Mouse (Mus musculus) heart, embryonic 11.5 days (tissue): ENCODE measurements around the gene Bcl2l10. TPM values are rescaled to one million over a fixed set of nuclear protein-coding genes. Genes with fewer than 3 reads are reported as not detected.

Experiments
- ATAC-seq: fragments of 200-750 bp; cut with Nextera tagmentation; replicated peaks from 2 replicates; pipeline ENCODE4 v1.8.0; 2017; ENCODE audit warnings: moderate library complexity; ENCODE audit not compliant: insufficient number of reproducible peaks, low FRiP score, low TSS enrichment
- H3K27ac ChIP-seq: fragments of 300-500 bp; sonication (generic); 2 replicates; pipeline ENCODE4 v1.5.1; 2014; ENCODE audit warnings: mild to moderate bottlenecking, low read depth, low read length
- H3K27me3 ChIP-seq: fragments of 300-500 bp; sonication (generic); 2 replicates; pipeline ENCODE4 v1.6.1; 2014; ENCODE audit warnings: mild to moderate bottlenecking, low read length, mixed read lengths; ENCODE audit not compliant: control insufficient read depth, insufficient read depth
- H3K36me3 ChIP-seq: fragments of 300-500 bp; sonication (generic); 2 replicates; pipeline ENCODE4 v1.6.1; 2014; ENCODE audit warnings: mild to moderate bottlenecking, low read length, moderate library complexity, mixed read lengths; ENCODE audit not compliant: control insufficient read depth, insufficient read depth
- H3K4me1 ChIP-seq: fragments of 300-500 bp; sonication (generic); 2 replicates; pipeline ENCODE4 v1.6.1; 2014; ENCODE audit warnings: low read length; ENCODE audit not compliant: control insufficient read depth, insufficient read depth
- H3K4me2 ChIP-seq: fragments of 300-500 bp; sonication (generic); 2 replicates; pipeline ENCODE4 v1.6.1; 2014; ENCODE audit warnings: mild to moderate bottlenecking, moderate library complexity
- H3K4me3 ChIP-seq: fragments of 300-500 bp; sonication (generic); 2 replicates; pipeline ENCODE4 v1.5.1; 2014; ENCODE audit warnings: low read depth, low read length
- H3K9ac ChIP-seq: fragments of 300-500 bp; sonication (generic); 2 replicates; pipeline ENCODE4 v1.6.1; 2014; ENCODE audit warnings: mild to moderate bottlenecking, low read depth, low read length, moderate library complexity
- H3K9me3 ChIP-seq: fragments of 300-500 bp; sonication (generic); replicated peaks from 2 replicates; pipeline ENCODE4 v1.6.1; 2016; ENCODE audit warnings: low read length; ENCODE audit not compliant: control insufficient read depth
- WGBS: fragments of 180-500 bp; shearing (Covaris S2); extraction: QIAGEN DNeasy Blood & Tissue Kit; methylation state at CpG from one replicate; pipeline ENCODE4 v1.1.7; 2014; ENCODE audit not compliant: insufficient replicate concordance; 5-methylcytosine and 5-hydroxymethylcytosine counted together
- polyA plus RNA-seq: library from polyadenylated mRNA; unstranded; fragments of >200 nt; fragmentation: Nextera tagmentation; extraction: Ambion mirVana; gene quantifications from 2 replicates; pipeline ENCODE4 v1.2.1, GENCODE M21; 2014

Gene Bcl2l10
- polyA plus RNA-seq, 1 experiment from 2014 or later = not detected

- Histone ChIP-seq H3K4me3 (no peak overlapping the region), H3K36me3 (no peaks in the 10 kb centered on the region), H3K27ac (no peak overlapping the region), H3K9ac (no peak overlapping the region), H3K4me2 (no peak overlapping the region), H3K27me3 (no peaks in the 10 kb centered on the region), H3K4me1 (peaks cover 8% of the 10 kb centered on the region; the same call in 1 of the 2 replicates), H3K9me3 (no peaks in the 10 kb centered on the region)
- WGBS = 17% methylated on average over 4 of the region's 4 CpGs
- no peak for ATAC-seq
Measured at GRCm38 (mm10) chr9:75312008-75312407, 35.5 kb upstream of the Bcl2l10 start.

- Histone ChIP-seq H3K4me3 (peak overlapping the region; percentile 63), H3K4me2 (peak overlapping the region; percentile 68), H3K9ac (peak overlapping the region; percentile 83), H3K27ac (no peak overlapping the region), H3K9me3 (no peaks in the 10 kb centered on the region), H3K36me3 (no peaks in the 10 kb centered on the region), H3K27me3 (no peaks in the 10 kb centered on the region), H3K4me1 (peaks cover 8% of the 10 kb centered on the region; the same call in 1 of the 2 replicates)
- ATAC-seq = no peak; the same call in 1 of the 2 replicates
- 37% methylated on average over 11 of the region's 11 CpGs for WGBS
Measured at GRCm38 (mm10) chr9:75313138-75313831, 34.3 kb upstream of the Bcl2l10 start.

- Histone ChIP-seq H3K9me3 (no peaks in the 10 kb centered on the region), H3K4me2 (peak overlapping the region; percentile 68), H3K9ac (peak overlapping the region; percentile 83), H3K27ac (peak overlapping the region; percentile 84), H3K36me3 (no peaks in the 10 kb centered on the region), H3K4me1 (peaks cover 8% of the 10 kb centered on the region; the same call in 1 of the 2 replicates), H3K27me3 (no peaks in the 10 kb centered on the region), H3K4me3 (peak overlapping the region; percentile 63)
- ATAC-seq = peak; percentile 84
- WGBS = under 1% methylated on average over 52 of the region's 52 CpGs
Measured at GRCm38 (mm10) chr9:75313832-75314516, 33.6 kb upstream of the Bcl2l10 start.

- H3K9ac ChIP-seq = peak overlapping the region; percentile 83
- no peaks in the 10 kb centered on the region for H3K27me3 ChIP-seq
- 5% methylated on average over 22 of the region's 22 CpGs for WGBS
- peak overlapping the region; percentile 68 for H3K4me2 ChIP-seq
- H3K27ac ChIP-seq = peak overlapping the region; percentile 84
- H3K36me3 ChIP-seq = no peaks in the 10 kb centered on the region
- no peak for ATAC-seq
- peaks cover 12% of the 10 kb centered on the region for H3K4me1 ChIP-seq
- H3K9me3 ChIP-seq = no peaks in the 10 kb centered on the region
- H3K4me3 ChIP-seq = peak overlapping the region; percentile 63
Measured at GRCm38 (mm10) chr9:75314517-75315105, 32.9 kb upstream of the Bcl2l10 start.

- Histone ChIP-seq H3K9ac (peak overlapping the region; percentile 83; the same call in 1 of the 2 replicates), H3K4me3 (peak overlapping the region; percentile 63; the same call in 1 of the 2 replicates)
Measured at GRCm38 (mm10) chr9:75315238-75315637, 32.3 kb upstream of the Bcl2l10 start.

GRCm38 (mm10) chr9:75316771-75317170 lies 30.8 kb upstream of the Bcl2l10 start:
- Histone ChIP-seq H3K36me3 (no peaks in the 10 kb centered on the region), H3K4me2 (no peak overlapping the region), H3K27me3 (no peaks in the 10 kb centered on the region), H3K4me1 (peaks cover 21% of the 10 kb centered on the region), H3K27ac (no peak overlapping the region), H3K9me3 (no peaks in the 10 kb centered on the region), H3K4me3 (no peak overlapping the region), H3K9ac (no peak overlapping the region)
- no peak for ATAC-seq
- WGBS = 86% methylated on average over 6 of the region's 6 CpGs

More at GRCm38 (mm10) chr9:75315238-75315637, 32.3 kb upstream of the Bcl2l10 start:
- Histone ChIP-seq H3K4me1 (peaks cover 18% of the 10 kb centered on the region), H3K36me3 (no peaks in the 10 kb centered on the region), H3K27me3 (no peaks in the 10 kb centered on the region), H3K4me2 (peak overlapping the region; percentile 68), H3K27ac (no peak overlapping the region), H3K9me3 (no peaks in the 10 kb centered on the region)
- ATAC-seq = no peak
- 66% methylated on average over 3 of the region's 3 CpGs for WGBS

GRCm38 (mm10) chr9:75318196-75318595 lies 29.4 kb upstream of the Bcl2l10 start:
- Histone ChIP-seq H3K27ac (no peak overlapping the region), H3K9ac (no peak overlapping the region), H3K4me3 (no peak overlapping the region), H3K27me3 (no peaks in the 10 kb centered on the region), H3K36me3 (no peaks in the 10 kb centered on the region), H3K4me2 (no peak overlapping the region), H3K9me3 (no peaks in the 10 kb centered on the region), H3K4me1 (peaks cover 26% of the 10 kb centered on the region)
- ATAC-seq = no peak
- WGBS = 89% methylated on average over 2 of the region's 2 CpGs

- Histone ChIP-seq H3K4me2 (no peak overlapping the region; the same call in 1 of the 2 replicates), H3K4me1 (peaks cover 26% of the 10 kb centered on the region), H3K9me3 (no peaks in the 10 kb centered on the region), H3K9ac (no peak overlapping the region), H3K36me3 (no peaks in the 10 kb centered on the region), H3K27ac (peak overlapping the region; percentile 78), H3K27me3 (no peaks in the 10 kb centered on the region), H3K4me3 (no peak overlapping the region)
- ATAC-seq = no peak
- WGBS = 65% methylated on average over 3 of the region's 3 CpGs
Measured at GRCm38 (mm10) chr9:75319365-75319764, 28.2 kb upstream of the Bcl2l10 start.
